Mouse (Mus musculus) neural tube, embryonic 15.5 days (tissue): ENCODE measurements around the gene Ankrd44. TPM values are rescaled to one million over a fixed set of nuclear protein-coding genes. Genes with fewer than 3 reads are reported as not detected.
A peak's percentile ranks its signal among the peaks of the same experiment; 100 is the strongest.

Experiments
- ATAC-seq: fragments of 200-750 bp; cut with Nextera tagmentation; 2 replicates; pipeline ENCODE4 v1.8.0; 2017; ENCODE audit warnings: mild to moderate bottlenecking, moderate TSS enrichment, moderate library complexity; ENCODE audit not compliant: low FRiP score
- H3K27ac ChIP-seq: fragments of 300-500 bp; sonication (generic); replicated peaks from 2 replicates; pipeline ENCODE4 v1.5.1; 2015; ENCODE audit warnings: mild to moderate bottlenecking, inconsistent platforms
- H3K27me3 ChIP-seq: fragments of 300-500 bp; sonication (generic); replicated peaks from 2 replicates; pipeline ENCODE4 v1.6.1; 2015; ENCODE audit warnings: inconsistent platforms
- H3K36me3 ChIP-seq: fragments of 300-500 bp; sonication (generic); 2 replicates; pipeline ENCODE4 v1.6.1; 2015; ENCODE audit warnings: inconsistent platforms
- H3K4me1 ChIP-seq: fragments of 300-500 bp; sonication (generic); 2 replicates; pipeline ENCODE4 v1.6.1; 2015; ENCODE audit warnings: inconsistent platforms
- H3K4me2 ChIP-seq: fragments of 300-500 bp; sonication (generic); 2 replicates; pipeline ENCODE4 v1.6.1; 2015; ENCODE audit warnings: inconsistent platforms, mild to moderate bottlenecking, moderate library complexity
- H3K4me3 ChIP-seq: fragments of 300-500 bp; sonication (generic); replicated peaks from 2 replicates; pipeline ENCODE4 v1.5.1; 2015; ENCODE audit warnings: mild to moderate bottlenecking, inconsistent platforms
- H3K9ac ChIP-seq: fragments of 300-500 bp; sonication (generic); replicated peaks from 2 replicates; pipeline ENCODE4 v1.6.1; 2015; ENCODE audit warnings: mild to moderate bottlenecking, inconsistent platforms
- H3K9me3 ChIP-seq: fragments of 300-500 bp; sonication (generic); replicated peaks from 2 replicates; pipeline ENCODE4 v1.6.1; 2016; ENCODE audit warnings: inconsistent platforms
- WGBS: fragments of 180-500 bp; shearing (Covaris S2); methylation state at CpG from one replicate; pipeline ENCODE4 v1.1.7; 2015; ENCODE audit warnings: mixed read lengths; 5-methylcytosine and 5-hydroxymethylcytosine counted together
- polyA plus RNA-seq: library from polyadenylated mRNA; unstranded; fragments of >200 nt; fragmentation: Nextera tagmentation; extraction: Ambion mirVana; gene quantifications from 2 replicates; pipeline ENCODE4 v1.2.1, GENCODE M21; 2015

The Ankrd44 gene
- polyA plus RNA-seq, 1 experiment from 2014 or later: 21.4 TPM

DNA sequence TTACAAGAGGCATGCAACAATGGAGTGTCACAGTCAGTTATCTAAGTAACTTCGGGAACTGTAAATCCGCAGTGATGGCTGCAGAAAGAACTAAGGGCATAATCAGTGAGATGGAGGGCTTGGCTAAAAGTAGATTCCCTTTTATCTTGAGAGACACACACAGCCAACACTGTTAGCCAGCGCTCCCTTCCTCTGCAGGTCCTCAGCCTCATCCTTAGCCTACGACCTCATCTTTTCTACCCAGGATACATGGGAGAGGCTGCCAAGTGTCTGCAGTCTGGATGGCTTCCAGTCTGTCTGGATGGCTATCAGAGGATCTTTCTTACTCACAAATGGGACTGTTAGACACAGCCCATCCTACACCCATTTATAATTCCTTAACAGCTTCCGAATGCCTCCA, 185.3 kb downstream of the Ankrd44 start:
- ATAC-seq: no peak
- Histone ChIP-seq H3K4me1 (peaks cover 3% of the 10 kb centered on the region), H3K9me3 (no peaks in the 10 kb centered on the region), H3K4me3 (no peak overlapping the region), H3K9ac (no peak overlapping the region), H3K27ac (no peak overlapping the region), H3K27me3 (no peaks in the 10 kb centered on the region), H3K4me2 (no peak overlapping the region), H3K36me3 (no peaks in the 10 kb centered on the region)
- 77% methylated on average over 5 of the region's 5 CpGs for WGBS

- Histone ChIP-seq H3K4me1 (peaks cover 29% of the 10 kb centered on the region), H3K4me2 (no peak overlapping the region), H3K36me3 (no peaks in the 10 kb centered on the region), H3K27me3 (no peaks in the 10 kb centered on the region), H3K27ac (0 out of 2 replicates have a peak overlapping the region, but pooled peaks have one; percentile 24), H3K9ac (no peak overlapping the region), H3K4me3 (no peak overlapping the region), H3K9me3 (no peaks in the 10 kb centered on the region)
- ATAC-seq: no peak
- WGBS: 67% methylated on average over 3 of the region's 3 CpGs
These were observed 188.7 kb downstream of the Ankrd44 start for GRCm38 (mm10) chr1:54737472-54737871.

GRCm38 (mm10) chr1:54734917-54735664, 191.1 kb downstream of the Ankrd44 start:
- no peaks in the 10 kb centered on the region for H3K9me3 ChIP-seq
- peak overlapping the region; percentile 25; the same call in 1 of the 2 replicates for H3K4me2 ChIP-seq
- peak overlapping the region; percentile 63 for H3K27ac ChIP-seq
- H3K27me3 ChIP-seq: no peaks in the 10 kb centered on the region
- WGBS: 31% methylated on average over 17 of the region's 17 CpGs
- H3K36me3 ChIP-seq: no peaks in the 10 kb centered on the region
- peaks cover 29% of the 10 kb centered on the region for H3K4me1 ChIP-seq
- no peak overlapping the region for H3K4me3 ChIP-seq
- H3K9ac ChIP-seq: no peak overlapping the region
- peak; percentile 67 for ATAC-seq

DNA sequence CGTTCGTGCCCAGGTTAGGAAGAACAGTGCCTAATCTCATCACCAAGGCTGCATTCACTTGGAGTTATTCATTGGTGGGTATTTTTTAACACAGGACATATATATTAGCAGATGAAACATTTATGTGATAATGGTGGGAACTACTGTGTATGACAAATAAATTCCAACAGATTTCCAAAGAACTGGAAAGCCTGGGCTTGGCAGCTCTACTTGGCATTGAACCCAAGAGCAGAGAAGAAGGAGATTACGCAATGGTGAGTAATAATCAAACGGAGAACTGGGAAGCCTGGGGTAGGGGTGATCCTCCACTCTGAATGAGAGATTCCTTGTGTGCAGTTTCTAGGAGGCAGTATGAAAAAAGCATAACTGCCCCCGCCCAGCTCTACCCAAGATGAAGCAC, 196.9 kb downstream of the Ankrd44 start:
- 95% methylated on average over 5 of the region's 5 CpGs for WGBS

DNA sequence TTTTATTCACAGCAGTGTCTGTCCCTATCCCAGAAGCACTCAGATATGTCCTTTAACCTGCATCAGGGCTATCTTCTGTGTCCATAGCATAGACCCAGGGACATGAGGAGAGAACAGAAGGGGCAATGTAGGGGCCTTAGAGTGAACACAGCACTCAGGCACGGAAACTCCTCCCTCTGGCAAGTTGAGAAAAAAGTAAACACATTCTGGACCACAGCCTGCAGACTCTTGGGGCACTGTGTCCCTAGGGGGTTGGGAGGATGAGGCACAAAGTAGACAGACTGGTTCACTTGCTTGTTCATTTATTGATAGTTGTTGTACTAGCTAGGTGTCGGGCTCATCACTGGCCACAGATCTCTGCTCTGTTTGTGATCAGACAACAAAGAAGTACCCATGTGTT, 199.6 kb downstream of the Ankrd44 start:
- WGBS: 75% methylated on average over 2 of the region's 2 CpGs
- H3K4me3 ChIP-seq: no peak overlapping the region

More for the DNA sequence above, 196.9 kb downstream of the Ankrd44 start:
- no peak overlapping the region for H3K9ac ChIP-seq
- H3K4me3 ChIP-seq: no peak overlapping the region
- peaks cover 16% of the 10 kb centered on the region for H3K36me3 ChIP-seq
- H3K4me1 ChIP-seq: peaks cover 13% of the 10 kb centered on the region
- H3K27ac ChIP-seq: no peak overlapping the region
- H3K4me2 ChIP-seq: no peak overlapping the region
- ATAC-seq: no peak
- no peaks in the 10 kb centered on the region for H3K9me3 ChIP-seq
- no peaks in the 10 kb centered on the region for H3K27me3 ChIP-seq

GRCm38 (mm10) chr1:54716921-54717320, 209.3 kb downstream of the Ankrd44 start:
- peaks cover 7% of the 10 kb centered on the region for H3K4me1 ChIP-seq
- ATAC-seq: no peak
- H3K4me3 ChIP-seq: no peak overlapping the region
- H3K4me2 ChIP-seq: no peak overlapping the region
- WGBS: 91% methylated on average over 6 of the region's 6 CpGs
- H3K27ac ChIP-seq: no peak overlapping the region
- no peak overlapping the region for H3K9ac ChIP-seq
- H3K27me3 ChIP-seq: no peaks in the 10 kb centered on the region
- no peaks in the 10 kb centered on the region for H3K9me3 ChIP-seq
- H3K36me3 ChIP-seq: peaks cover 11% of the 10 kb centered on the region

More for the DNA sequence above, 199.6 kb downstream of the Ankrd44 start:
- Histone ChIP-seq H3K36me3 (peaks cover 19% of the 10 kb centered on the region), H3K4me2 (no peak overlapping the region), H3K4me1 (no peaks in the 10 kb centered on the region), H3K27me3 (no peaks in the 10 kb centered on the region), H3K9me3 (no peaks in the 10 kb centered on the region), H3K27ac (no peak overlapping the region), H3K9ac (no peak overlapping the region)
- no peak for ATAC-seq

DNA sequence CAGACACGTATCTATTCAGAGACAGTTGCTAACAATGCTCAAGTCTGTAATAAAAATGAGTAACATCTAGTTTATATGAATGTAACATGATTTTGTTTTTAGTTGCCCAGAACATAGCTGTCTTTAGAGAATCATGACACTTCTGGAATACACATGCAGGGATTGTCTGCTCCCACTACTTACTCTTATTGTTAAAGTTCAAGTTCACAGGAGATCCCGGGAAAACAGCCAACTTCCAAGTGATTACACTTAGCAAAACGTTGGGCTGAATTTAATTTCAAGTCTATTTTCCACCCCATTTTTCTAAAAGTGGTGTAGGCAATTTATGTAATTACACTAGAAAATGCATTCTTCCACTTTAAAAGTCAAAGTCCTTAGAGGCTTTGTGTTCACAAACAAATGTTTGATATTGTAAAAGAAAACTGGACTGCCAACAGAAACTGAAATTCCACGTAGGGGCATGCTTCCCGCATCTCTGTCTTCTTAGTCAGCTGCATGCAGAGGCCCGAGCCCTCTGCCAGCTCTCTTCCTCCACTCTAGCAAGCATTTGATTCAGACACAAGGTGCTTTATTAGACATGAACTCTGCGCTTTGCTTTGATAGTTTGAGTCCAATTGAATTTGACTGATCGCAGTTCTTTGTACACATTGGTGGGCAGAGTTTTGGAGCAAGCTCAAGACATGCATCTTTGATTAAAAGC, 211.0 kb downstream of the Ankrd44 start:
- ATAC-seq: no peak
- WGBS: 62% methylated on average over 8 of the region's 8 CpGs
- Histone ChIP-seq H3K27me3 (no peaks in the 10 kb centered on the region), H3K36me3 (peaks cover 6% of the 10 kb centered on the region; the same call in 1 of the 2 replicates), H3K9ac (no peak overlapping the region), H3K4me1 (peaks cover 10% of the 10 kb centered on the region), H3K27ac (no peak overlapping the region), H3K4me2 (no peak overlapping the region), H3K4me3 (no peak overlapping the region), H3K9me3 (no peaks in the 10 kb centered on the region)

GRCm38 (mm10) chr1:54713231-54714173, 212.7 kb downstream of the Ankrd44 start:
- H3K4me2 ChIP-seq: no peak overlapping the region
- H3K27ac ChIP-seq: no peak overlapping the region
- H3K27me3 ChIP-seq: no peaks in the 10 kb centered on the region
- H3K36me3 ChIP-seq: peaks cover 4% of the 10 kb centered on the region; the same call in 1 of the 2 replicates
- WGBS: 53% methylated on average over 11 of the region's 11 CpGs
- no peak overlapping the region for H3K9ac ChIP-seq
- no peak for ATAC-seq
- peaks cover 10% of the 10 kb centered on the region for H3K4me1 ChIP-seq
- no peaks in the 10 kb centered on the region for H3K9me3 ChIP-seq
- H3K4me3 ChIP-seq: no peak overlapping the region

DNA sequence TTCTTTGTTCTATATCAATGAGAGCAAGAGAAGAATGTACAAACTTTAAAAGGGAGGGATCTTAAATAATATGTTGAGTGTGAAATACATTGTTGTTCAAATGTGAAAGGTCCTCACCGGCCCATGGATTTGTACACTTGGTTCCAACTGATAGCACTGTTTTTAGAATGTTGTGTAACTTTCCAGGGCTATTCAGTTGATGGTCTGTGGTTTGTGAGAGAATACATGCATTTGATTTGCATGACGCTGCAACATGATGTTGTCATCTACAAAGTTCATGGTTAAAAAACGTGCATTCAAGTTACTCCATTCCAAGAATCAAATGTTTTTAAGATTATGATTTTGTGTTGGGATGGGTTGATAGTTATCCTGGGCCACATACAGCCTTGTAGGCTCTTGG, 214.6 kb downstream of the Ankrd44 start:
- Histone ChIP-seq H3K9me3 (no peaks in the 10 kb centered on the region), H3K9ac (no peak overlapping the region), H3K4me1 (peaks cover 28% of the 10 kb centered on the region), H3K4me3 (no peak overlapping the region), H3K27me3 (no peaks in the 10 kb centered on the region), H3K27ac (no peak overlapping the region), H3K36me3 (peaks cover 2% of the 10 kb centered on the region; the same call in 1 of the 2 replicates), H3K4me2 (no peak overlapping the region)
- ATAC-seq: no peak
- 95% methylated on average over 3 of the region's 3 CpGs for WGBS

- Histone ChIP-seq H3K4me1 (peaks cover 28% of the 10 kb centered on the region), H3K27ac (no peak overlapping the region), H3K36me3 (peaks cover 2% of the 10 kb centered on the region; the same call in 1 of the 2 replicates), H3K4me2 (no peak overlapping the region), H3K9me3 (no peaks in the 10 kb centered on the region), H3K4me3 (no peak overlapping the region), H3K27me3 (no peaks in the 10 kb centered on the region), H3K9ac (no peak overlapping the region)
- 88% methylated on average over 1 of the region's 1 CpGs for WGBS
- no peak for ATAC-seq
These were observed 215.6 kb downstream of the Ankrd44 start for GRCm38 (mm10) chr1:54710550-54710949.

- Histone ChIP-seq H3K27me3 (no peaks in the 10 kb centered on the region), H3K4me1 (peaks cover 26% of the 10 kb centered on the region), H3K9ac (no peak overlapping the region), H3K9me3 (no peaks in the 10 kb centered on the region), H3K27ac (peak overlapping the region; percentile 37; the same call in 1 of the 2 replicates), H3K36me3 (peaks cover 2% of the 10 kb centered on the region; the same call in 1 of the 2 replicates), H3K4me2 (no peak overlapping the region), H3K4me3 (no peak overlapping the region)
- ATAC-seq: peak; percentile 53; the same call in 1 of the 2 replicates
- 39% methylated on average over 8 of the region's 8 CpGs for WGBS
These were observed 218.2 kb downstream of the Ankrd44 start for GRCm38 (mm10) chr1:54707888-54708565.
